Mouse (Mus musculus) heart, adult 8-10 months (tissue): ENCODE measurements at regions not wholly inside any gene's neighbourhood (a gene's known extent, or its start where the extent isn't known, plus 50 kb on each side); places are given as distances from the start of the nearest gene placed in this dataset.

Source experiments
- DNase-seq: peaks from one replicate; pipeline ENCODE4 v3.0.0; 2022; ENCODE audit warnings: low spot score

DNA sequence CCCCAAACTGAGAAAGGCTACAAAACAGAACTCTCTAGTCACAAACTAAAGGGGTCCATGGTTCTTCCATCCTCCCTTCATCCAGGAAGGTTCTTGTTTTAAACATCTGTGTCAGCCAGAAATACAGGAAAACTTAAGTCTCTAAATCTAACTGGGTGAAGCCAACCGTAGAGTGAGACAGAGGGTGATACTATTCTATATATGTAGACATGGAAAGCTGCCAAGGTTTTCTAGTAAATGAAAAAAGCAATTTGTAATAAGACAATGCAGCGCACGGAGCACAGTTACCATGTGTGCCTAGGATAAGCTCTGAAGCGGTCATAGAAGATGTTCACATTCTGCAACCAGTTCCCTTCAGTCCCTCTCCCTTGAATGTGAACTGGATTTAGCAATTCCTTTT, 55.4 kb downstream of the Ppp1r3c start:
- no peak for DNase-seq

DNA sequence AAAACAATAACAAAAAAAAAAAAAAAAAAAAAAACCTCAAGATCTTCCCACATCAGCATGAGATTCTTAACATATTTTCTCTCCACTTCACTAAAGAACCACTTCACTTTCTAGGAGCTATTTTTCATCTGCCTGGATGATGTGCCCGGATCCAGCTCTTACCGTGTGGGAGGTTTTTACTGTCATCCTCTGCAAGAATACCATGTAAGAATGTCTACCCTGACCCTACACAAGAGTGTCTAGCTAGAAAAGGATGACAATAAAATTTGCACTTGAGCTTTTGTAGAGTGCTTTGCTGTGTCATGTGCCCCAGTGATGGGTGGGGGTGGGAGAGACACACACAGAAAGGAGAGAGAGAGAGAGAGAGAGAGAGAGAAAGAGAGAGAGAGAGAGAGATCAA, 56.1 kb downstream of the Ppp1r3c start:
- DNase-seq = no peak

DNA sequence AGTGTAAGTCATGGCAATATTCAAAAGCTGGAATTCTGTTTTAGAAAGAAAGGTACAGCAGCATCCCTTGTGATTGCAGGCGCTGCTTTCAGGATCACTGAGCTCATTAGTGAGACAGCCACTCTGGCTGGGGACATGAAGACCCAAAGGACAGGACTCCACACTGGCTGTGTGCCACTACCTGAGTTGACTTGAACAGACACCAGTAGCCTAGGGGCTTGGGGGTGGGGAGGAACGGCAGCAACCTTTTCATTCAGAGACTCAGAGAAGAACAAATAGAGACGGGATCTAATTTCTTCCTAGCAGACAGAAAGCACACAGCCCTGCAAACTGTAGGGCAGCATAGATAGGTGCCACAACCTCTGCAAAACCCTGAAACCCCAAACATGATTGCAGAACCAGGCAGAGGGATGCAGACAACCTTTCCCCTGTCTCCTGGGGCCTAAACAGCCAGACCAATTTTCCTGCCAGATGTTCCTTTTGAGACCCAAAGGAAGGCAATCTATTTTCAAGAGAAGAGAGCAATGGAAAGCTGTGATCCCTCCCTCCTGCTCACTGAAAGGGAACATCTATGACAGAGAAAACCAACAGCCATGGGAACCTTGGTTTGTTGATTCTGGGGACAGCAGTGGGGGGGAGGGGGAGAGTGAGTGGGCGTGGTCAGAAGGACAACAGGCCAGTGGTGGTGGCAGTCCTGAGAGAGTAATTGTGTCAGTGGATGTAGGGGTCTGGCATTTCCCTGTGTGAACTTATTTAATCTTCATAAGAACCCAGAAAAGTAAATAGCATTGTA, 57.2 kb downstream of the Ppp1r3c start:
- no peak for DNase-seq

DNA sequence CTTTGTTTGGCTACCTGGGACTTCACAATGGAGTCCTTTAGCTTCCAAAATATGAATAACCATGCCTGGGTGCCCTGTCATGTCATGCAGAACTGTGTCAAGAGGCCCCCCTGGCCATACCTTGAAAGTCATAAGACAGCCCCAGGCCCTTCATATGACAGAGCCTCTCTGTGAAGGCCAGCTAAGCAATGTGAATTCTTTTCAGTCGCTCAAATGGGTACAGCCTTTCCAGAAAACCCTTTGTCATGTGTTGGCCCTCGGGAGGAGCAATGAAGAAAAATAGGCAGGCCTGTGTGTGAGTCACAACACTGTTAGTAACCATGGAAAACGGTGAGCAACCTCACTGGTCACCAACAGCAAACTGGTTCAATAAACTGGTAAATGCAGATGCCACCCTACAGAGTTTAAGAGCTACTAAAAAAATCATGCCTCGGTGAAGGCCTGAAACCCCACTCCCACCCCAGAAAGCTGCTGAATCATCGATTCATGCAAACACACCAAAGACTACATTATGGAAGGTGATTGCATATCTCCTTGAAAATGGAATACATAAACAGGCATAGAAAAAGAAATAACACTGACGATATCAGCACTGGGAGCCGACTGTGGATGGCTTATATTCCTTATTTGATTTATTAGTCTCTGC, 57.9 kb downstream of the Ppp1r3c start:
- DNase-seq = no peak

DNA sequence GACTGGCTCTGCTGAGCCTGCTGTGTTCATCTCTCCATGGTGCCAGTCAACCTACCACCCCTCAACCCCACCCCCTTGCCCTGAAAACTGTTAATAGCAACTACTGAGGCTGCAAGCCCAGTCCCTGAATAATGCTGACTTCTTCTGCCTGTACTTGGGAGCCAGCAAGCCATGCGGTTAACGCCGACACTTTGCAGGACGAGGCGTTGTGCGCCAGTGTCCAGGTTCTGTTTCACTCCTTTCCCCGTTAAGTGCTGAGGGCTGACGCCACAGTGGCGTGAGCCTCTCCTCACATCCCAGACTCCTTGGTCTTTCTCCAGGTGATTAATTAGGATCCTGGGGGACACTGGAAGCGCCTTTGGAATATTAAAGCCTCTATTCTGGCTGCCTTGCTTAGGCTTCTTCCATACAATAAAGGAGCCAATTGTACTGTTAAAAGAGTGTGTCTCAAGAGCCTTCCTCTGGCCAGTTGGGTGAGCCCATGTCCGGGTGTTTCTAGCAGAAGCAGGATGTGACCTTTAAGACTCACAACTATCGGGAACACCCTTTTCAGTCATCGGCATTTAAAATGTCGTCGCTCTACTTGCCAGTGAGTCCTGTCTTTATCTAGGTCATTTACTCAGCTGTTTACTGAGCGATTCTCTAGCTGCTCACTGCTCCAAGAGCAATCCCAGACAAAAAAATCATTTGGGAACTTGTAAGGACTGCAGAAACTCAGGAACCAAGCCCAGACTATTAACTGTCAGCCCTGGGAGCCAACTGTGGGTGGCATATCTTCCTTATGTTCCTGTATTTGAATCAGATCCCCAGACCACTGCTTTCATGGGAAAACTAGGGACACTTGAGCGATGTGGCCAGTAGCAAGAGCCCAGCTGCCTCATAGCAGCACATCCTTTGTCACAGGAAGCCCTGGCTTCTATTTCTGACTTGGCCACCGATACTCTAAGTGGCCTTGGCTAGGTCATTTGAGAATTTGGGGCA, 59.1 kb downstream of the Ppp1r3c start:
- DNase-seq = peak; percentile 78

DNA sequence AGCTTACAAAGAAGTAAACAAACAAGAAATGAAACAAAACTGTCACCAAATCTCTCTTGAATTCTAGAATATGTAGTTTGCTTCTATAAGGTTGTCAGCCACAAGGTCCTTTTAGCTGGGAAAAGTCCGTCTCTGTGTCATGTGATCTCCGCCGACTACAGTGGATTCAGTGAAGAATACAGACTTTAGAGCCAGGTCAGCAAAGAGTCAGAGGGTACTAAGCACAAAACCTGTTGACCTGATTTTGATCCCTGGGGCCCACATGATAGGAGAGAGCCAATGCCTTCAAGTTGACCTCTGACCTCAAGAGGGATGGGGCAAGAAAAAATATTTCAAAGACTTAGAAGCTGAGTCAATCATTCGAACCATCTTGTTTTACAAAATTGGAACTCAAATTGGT, 61.5 kb downstream of the Ppp1r3c start:
- no peak for DNase-seq

DNA sequence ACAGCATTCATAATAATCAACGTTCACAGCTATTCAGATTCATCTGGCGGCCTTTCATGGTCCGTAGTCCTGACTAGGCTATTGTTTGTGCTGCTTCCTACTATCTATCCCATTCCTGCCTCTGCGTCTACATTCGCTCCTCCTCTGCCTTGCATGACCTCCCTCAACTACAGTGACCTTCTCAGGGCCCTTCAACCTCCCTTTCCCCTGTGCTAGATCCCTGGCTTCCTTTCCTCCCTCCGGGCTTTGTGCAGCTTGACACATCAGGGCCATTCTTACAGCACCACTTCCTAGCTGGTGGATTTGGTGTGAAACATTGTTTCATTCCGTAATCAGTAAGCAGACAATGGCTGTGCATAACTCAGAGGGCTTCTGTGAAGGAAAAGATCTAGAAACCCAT, 65.6 kb downstream of the Ppp1r3c start:
- DNase-seq = no peak
